Mouse (Mus musculus) megakaryocyte, embryonic 14.5 days (primary cell): ENCODE measurements at regions not wholly inside any gene's neighbourhood (a gene's known extent, or its start where the extent isn't known, plus 50 kb on each side); places are given as distances from the start of the nearest gene placed in this dataset.

Source experiments
- H3K27me3 ChIP-seq: replicated peaks from 2 replicates; pipeline ENCODE3; 2012; ENCODE audit warnings: inconsistent platforms
- H3K36me3 ChIP-seq: replicated peaks from 2 replicates; pipeline ENCODE3; 2012; ENCODE audit warnings: low read length, inconsistent platforms, mixed read lengths
- H3K4me1 ChIP-seq: 2 replicates; pipeline ENCODE4 v1.6.1; 2012; ENCODE audit warnings: inconsistent platforms
- H3K4me3 ChIP-seq: replicated peaks from 2 replicates; pipeline ENCODE3; 2012; ENCODE audit warnings: moderate library complexity, mild to moderate bottlenecking, inconsistent platforms
- H3K9me3 ChIP-seq: 2 replicates; pipeline ENCODE4 v1.6.1; 2012; ENCODE audit warnings: inconsistent platforms
- FLI1 ChIP-seq: IDR thresholded peaks from 2 replicates; pipeline ENCODE4 v1.6.1; 2012; ENCODE audit warnings: low read length, inconsistent platforms, mixed read lengths
- GATA1 ChIP-seq: IDR thresholded peaks from 3 replicates; pipeline ENCODE4 v1.6.1; 2012; ENCODE audit warnings: mixed read lengths, low read length, inconsistent platforms, borderline replicate concordance

DNA sequence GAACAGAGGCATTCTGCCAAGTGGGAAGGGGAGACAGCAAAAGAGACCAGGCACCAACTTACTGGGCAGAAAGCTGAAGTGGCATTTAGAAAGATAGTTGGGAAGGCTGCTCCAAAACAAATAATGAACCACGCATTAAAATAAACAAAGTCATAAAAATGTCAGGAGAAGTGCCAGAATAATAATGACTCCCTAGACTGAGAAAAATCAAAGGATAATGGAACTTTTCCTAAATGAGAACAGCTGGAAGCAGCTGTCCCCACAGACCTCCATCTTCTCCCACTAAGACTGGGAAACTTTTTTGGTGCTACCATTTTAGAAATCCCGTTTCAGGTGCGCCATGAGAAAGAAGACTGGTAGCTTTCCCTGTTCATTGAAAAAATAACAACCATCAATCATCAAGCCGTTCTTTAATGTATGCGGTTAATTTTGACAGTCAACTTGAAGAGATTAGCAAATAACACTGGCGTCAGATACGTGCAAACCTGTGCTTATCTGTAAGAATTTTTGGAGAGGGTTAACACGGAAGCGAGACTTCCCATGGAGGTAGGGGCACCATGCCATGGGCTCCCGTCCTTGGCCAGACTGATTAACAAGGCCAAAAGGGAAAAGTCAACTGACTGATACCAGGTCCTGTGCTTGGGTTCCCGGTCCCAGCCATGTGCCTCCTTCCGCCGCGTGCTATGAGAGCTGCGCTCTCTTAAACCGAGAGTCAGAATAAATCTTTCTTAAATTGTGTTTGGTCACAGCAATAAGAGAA lies 286.1 kb upstream of the Id4 start:
- Histone ChIP-seq H3K4me3 (no peak overlapping the region), H3K36me3 (no peaks in the 10 kb centered on the region), H3K9me3 (peaks cover 43% of the 10 kb centered on the region), H3K4me1 (no peaks in the 10 kb centered on the region), H3K27me3 (no peaks in the 10 kb centered on the region)
- TF ChIP-seq GATA1 (no peak), FLI1 (no peak)

- Histone ChIP-seq H3K4me1 (no peaks in the 10 kb centered on the region), H3K9me3 (peaks cover 27% of the 10 kb centered on the region), H3K27me3 (no peaks in the 10 kb centered on the region), H3K4me3 (no peak overlapping the region), H3K36me3 (no peaks in the 10 kb centered on the region)
- TF ChIP-seq FLI1 = no peak
- no peak for TF ChIP-seq GATA1
Measured at GRCm38 (mm10) chr13:47998495-47998894, 262.5 kb upstream of the Id4 start.

DNA sequence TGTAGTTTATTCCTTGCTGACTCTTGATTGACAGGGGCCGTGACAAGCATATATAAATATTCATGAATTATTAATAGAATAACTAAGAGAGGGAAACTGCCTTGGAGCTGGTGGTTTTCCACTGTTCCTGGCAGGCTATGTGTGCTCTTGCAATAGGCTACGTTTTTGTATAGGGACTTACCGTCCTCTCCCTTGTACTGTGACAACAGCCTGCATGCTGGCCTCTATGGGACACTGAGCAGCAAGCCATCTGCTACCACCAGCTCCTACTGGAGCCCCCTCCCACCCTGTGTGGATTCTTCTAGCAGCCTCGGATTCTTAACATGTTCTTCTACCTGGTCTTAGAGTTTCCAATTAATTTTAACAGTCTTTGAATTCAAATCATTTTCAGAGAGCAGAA lies 261.6 kb upstream of the Id4 start:
- Histone ChIP-seq H3K9me3 (peaks cover 29% of the 10 kb centered on the region), H3K36me3 (no peaks in the 10 kb centered on the region), H3K27me3 (no peaks in the 10 kb centered on the region), H3K4me1 (no peaks in the 10 kb centered on the region), H3K4me3 (no peak overlapping the region)
- TF ChIP-seq FLI1 (no peak), GATA1 (no peak)

DNA sequence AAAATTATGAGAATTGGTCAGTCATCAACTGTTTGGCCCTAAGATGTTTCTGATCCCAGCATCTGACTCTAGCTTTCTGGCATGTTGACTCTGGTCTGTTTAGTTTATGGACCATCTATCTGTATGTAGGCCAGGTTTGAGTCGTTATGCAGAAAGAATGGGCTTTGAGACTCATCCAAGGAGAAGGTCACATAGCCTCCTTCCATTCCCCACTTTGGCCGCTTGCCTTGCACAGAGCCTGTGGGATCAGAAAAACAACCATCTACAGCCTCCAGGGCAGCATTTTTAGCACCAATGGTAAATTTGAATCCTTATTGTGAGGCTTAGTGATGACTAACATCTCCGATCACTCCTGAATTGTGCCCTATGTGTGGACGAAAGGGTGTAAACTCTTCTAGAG lies 257.9 kb upstream of the Id4 start:
- Histone ChIP-seq H3K27me3 (no peaks in the 10 kb centered on the region), H3K4me3 (no peak overlapping the region), H3K4me1 (no peaks in the 10 kb centered on the region), H3K9me3 (peaks cover 32% of the 10 kb centered on the region), H3K36me3 (no peaks in the 10 kb centered on the region)
- no peak for TF ChIP-seq FLI1
- TF ChIP-seq GATA1 = no peak

- Histone ChIP-seq H3K4me3 (no peak overlapping the region), H3K27me3 (no peaks in the 10 kb centered on the region), H3K36me3 (no peaks in the 10 kb centered on the region), H3K4me1 (no peaks in the 10 kb centered on the region), H3K9me3 (peaks cover 59% of the 10 kb centered on the region)
- TF ChIP-seq GATA1 = no peak
- TF ChIP-seq FLI1 = no peak
Measured at GRCm38 (mm10) chr13:48013336-48013750, 247.7 kb upstream of the Id4 start.

DNA sequence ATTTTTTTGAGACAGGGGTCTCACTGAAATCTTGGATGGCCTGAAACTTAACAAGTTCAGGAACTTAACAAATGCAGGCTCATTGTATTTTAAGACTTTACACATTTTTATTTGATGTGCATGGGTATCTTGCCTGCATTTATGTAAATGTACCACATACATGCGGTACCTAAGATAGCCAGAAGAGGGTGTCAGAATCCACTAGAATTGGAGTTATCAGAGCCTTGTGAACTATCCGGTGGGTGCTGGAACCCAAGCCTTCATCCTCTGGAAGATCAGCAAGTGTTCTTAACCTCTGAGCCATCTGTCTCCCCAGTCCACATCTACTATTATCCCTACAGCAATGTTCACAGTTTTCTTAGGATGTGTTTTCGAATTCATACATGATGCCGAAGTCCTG lies 245.7 kb upstream of the Id4 start:
- Histone ChIP-seq H3K4me3 (no peak overlapping the region), H3K27me3 (no peaks in the 10 kb centered on the region), H3K9me3 (peaks cover 49% of the 10 kb centered on the region), H3K4me1 (no peaks in the 10 kb centered on the region), H3K36me3 (no peaks in the 10 kb centered on the region)
- TF ChIP-seq GATA1 = no peak
- no peak for TF ChIP-seq FLI1

DNA sequence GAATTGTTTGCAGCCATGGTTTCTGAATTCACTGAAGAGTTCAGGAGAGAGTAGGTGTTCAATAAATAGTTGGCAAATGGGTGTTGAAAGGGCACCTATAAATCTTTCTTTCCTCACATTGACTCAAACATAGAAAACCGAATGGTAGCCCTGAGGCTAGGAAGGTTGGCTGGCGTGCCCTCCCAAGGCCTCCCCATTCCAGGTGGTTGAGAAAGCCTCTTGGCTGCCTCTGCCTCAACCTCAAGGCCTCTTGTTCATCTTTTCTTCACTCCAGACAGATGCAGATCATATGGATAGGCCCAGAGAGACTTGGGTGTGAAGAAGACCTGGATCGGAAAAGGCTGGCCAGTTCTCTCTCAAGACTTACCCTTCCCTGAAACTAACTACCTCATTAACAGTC lies 245.0 kb upstream of the Id4 start:
- Histone ChIP-seq H3K9me3 (peaks cover 47% of the 10 kb centered on the region), H3K4me3 (no peak overlapping the region), H3K27me3 (no peaks in the 10 kb centered on the region), H3K4me1 (no peaks in the 10 kb centered on the region), H3K36me3 (no peaks in the 10 kb centered on the region)
- TF ChIP-seq GATA1 = no peak
- no peak for TF ChIP-seq FLI1

- H3K9me3 ChIP-seq = peaks cover 48% of the 10 kb centered on the region
- no peaks in the 10 kb centered on the region for H3K4me1 ChIP-seq
- H3K36me3 ChIP-seq = no peaks in the 10 kb centered on the region
- H3K4me3 ChIP-seq = no peak overlapping the region
- no peaks in the 10 kb centered on the region for H3K27me3 ChIP-seq
- TF ChIP-seq GATA1 = no peak
- TF ChIP-seq FLI1 = no peak
Measured at GRCm38 (mm10) chr13:48016606-48017005, 244.4 kb upstream of the Id4 start.

GRCm38 (mm10) chr13:48017649-48018048 lies 243.4 kb upstream of the Id4 start:
- Histone ChIP-seq H3K9me3 (peaks cover 45% of the 10 kb centered on the region), H3K27me3 (no peaks in the 10 kb centered on the region), H3K4me1 (no peaks in the 10 kb centered on the region), H3K4me3 (no peak overlapping the region), H3K36me3 (no peaks in the 10 kb centered on the region)
- TF ChIP-seq GATA1 (no peak), FLI1 (no peak)

DNA sequence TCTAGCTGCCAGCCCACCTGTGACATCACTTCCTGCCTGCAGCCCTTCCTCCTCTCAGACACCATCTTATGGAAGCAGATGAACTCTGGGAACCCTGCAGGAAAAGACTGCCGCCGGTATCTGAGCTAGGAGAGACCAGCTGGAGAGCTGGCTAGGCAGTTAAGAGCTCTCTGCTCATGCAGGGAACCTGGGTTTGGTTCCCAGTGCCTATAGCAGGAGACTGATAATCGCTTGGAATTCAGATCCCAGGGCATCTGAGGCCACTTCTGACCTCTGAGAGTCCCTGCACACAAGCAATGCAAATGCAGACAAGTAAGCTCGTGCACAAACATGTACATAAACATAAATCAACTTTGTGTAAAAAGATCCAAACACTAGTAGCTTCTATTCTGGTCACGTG lies 242.4 kb upstream of the Id4 start:
- Histone ChIP-seq H3K4me1 (no peaks in the 10 kb centered on the region), H3K36me3 (no peaks in the 10 kb centered on the region), H3K4me3 (no peak overlapping the region), H3K9me3 (peaks cover 46% of the 10 kb centered on the region), H3K27me3 (no peaks in the 10 kb centered on the region)
- TF ChIP-seq GATA1 = no peak
- TF ChIP-seq FLI1 = no peak

GRCm38 (mm10) chr13:48022958-48023615 lies 237.9 kb upstream of the Id4 start:
- TF ChIP-seq FLI1 (no peak), GATA1 (no peak)
- Histone ChIP-seq H3K4me1 (no peaks in the 10 kb centered on the region), H3K9me3 (peaks cover 47% of the 10 kb centered on the region), H3K27me3 (no peaks in the 10 kb centered on the region), H3K4me3 (no peak overlapping the region), H3K36me3 (no peaks in the 10 kb centered on the region)
